Mouse (Mus musculus): Measurements from ENCODE around the gene Cd247. TPM values are rescaled to one million over a fixed set of nuclear protein-coding genes. Genes with fewer than 3 reads are reported as not detected.
A peak's percentile ranks its signal among the peaks of the same experiment; 100 is the strongest.

Cd247 gene
- polyA plus RNA-seq, 1 experiment from 2014 or later, result 0.88 TPM

DNA sequence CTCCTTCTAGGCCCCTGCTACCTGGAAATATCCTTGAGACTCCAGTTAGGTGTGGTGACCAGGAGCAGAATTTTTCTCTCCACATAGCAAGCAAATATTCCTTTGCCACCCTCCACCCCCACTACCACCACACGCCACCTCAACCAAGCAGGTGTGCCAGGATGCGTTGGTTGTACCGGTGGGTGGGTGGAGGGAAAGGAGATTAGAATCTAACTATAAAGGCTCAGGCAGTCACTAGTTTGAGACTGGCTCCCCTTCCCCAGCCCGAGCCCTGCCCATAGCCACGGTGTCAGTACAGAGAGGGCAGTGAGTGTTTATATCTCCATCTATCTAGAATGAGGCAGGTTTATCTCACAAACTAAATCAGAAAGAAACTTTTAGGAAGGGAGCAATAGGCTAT lies 39.7 kb downstream of the Cd247 start:
- H3K9ac ChIP-seq (ENCODE audit: low read depth, low read length), result no peak overlapping the region
- no peak overlapping the region for H3K4me3 ChIP-seq (ENCODE audit: low read length)
- H3K4me2 ChIP-seq (replicated peaks; ENCODE audit: low read depth, low read length), result no peak overlapping the region
- ATAC-seq (ENCODE audit: low FRiP score, low TSS enrichment), result no peak
- no peaks in the 10 kb centered on the region for H3K9me3 ChIP-seq (ENCODE audit: control insufficient read depth, low read length)
- no peaks in the 10 kb centered on the region for H3K27me3 ChIP-seq (ENCODE audit: control insufficient read depth, insufficient read depth, low read length)
- H3K36me3 ChIP-seq (ENCODE audit: control insufficient read depth, insufficient read depth, low read length), result no peaks in the 10 kb centered on the region
- H3K4me1 ChIP-seq (ENCODE audit: control insufficient read depth, insufficient read depth, low read length), result no peaks in the 10 kb centered on the region
- H3K27ac ChIP-seq (ENCODE audit: low read depth, low read length), result no peak overlapping the region
- WGBS, result 69% methylated on average over 5 of the region's 5 CpGs

DNA sequence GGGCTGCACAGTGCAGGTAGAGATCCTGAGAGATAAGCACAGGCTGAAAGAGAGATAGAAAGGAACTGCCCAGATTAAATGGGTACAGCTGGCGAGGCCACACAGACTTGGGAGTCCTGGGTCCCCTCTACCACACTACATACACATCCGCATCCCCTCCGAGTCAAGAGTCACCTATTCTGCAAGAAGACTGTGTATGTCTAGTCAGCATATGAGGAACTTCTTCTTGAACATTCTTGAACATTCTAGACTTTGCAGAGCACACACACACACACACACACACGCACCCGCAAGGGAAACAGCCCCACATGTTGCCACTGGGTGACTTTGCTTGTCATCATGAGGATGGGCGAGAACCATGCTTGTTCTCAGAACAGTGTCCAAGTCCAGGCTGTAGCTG lies 40.1 kb downstream of the Cd247 start:
- no peak overlapping the region for H3K4me2 ChIP-seq (replicated peaks; ENCODE audit: low read depth, low read length)
- H3K4me1 ChIP-seq (ENCODE audit: control insufficient read depth, insufficient read depth, low read length), result no peaks in the 10 kb centered on the region
- H3K36me3 ChIP-seq (ENCODE audit: control insufficient read depth, insufficient read depth, low read length), result no peaks in the 10 kb centered on the region
- H3K27ac ChIP-seq (ENCODE audit: low read depth, low read length), result no peak overlapping the region
- ATAC-seq (ENCODE audit: low FRiP score, low TSS enrichment), result no peak
- no peak overlapping the region for H3K9ac ChIP-seq (ENCODE audit: low read depth, low read length)
- no peaks in the 10 kb centered on the region for H3K27me3 ChIP-seq (ENCODE audit: control insufficient read depth, insufficient read depth, low read length)
- H3K9me3 ChIP-seq (ENCODE audit: control insufficient read depth, low read length), result no peaks in the 10 kb centered on the region
- H3K4me3 ChIP-seq (ENCODE audit: low read length), result no peak overlapping the region
- WGBS, result 82% methylated on average over 6 of the region's 6 CpGs

DNA sequence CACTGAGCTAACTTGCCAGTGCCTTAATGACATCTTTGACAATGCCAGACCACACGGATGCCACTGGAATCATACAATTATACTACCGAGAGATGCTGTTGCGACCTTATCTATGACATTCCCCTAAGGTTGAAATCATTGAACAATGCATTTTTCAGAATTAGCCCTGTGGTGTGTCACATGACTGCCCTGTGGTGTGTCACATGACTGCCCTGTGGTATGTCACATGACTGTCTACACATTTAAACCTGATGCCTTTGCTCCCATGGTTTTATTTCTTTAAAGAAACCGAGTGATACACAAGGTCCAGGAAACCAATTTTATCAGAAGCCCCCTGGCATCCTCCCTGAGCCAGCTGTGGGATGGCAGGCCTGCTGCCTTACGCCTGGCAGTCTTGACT lies 41.4 kb downstream of the Cd247 start:
- peaks cover 4% of the 10 kb centered on the region; the same call in 1 of the 2 replicates for H3K4me1 ChIP-seq (ENCODE audit: control insufficient read depth, insufficient read depth, low read length)
- no peak for ATAC-seq (ENCODE audit: low FRiP score, low TSS enrichment)

DNA sequence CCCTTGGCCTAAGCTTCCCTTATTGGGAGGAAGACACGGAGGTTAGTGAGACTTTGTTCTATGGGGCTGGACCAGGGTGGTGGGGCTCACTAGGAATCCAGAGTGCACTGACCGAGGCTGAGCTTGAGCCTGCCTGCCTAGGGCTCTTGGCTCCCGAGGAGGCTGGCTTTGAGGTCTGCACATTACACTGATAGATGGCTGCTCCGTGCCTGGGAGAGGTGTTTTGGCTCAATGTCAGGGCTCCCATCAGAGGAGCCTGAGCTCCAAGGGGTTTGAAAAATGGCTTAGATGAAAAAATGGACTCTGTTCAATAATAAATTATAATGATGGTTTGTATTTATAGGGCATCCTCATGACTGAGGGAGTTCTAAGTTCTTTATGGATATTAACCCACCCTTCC lies 44.8 kb downstream of the Cd247 start:
- H3K27me3 ChIP-seq (ENCODE audit: control insufficient read depth, insufficient read depth, low read length), result no peaks in the 10 kb centered on the region
- ATAC-seq (ENCODE audit: low FRiP score, low TSS enrichment), result no peak
- no peak overlapping the region for H3K4me2 ChIP-seq (replicated peaks; ENCODE audit: low read depth, low read length)
- no peaks in the 10 kb centered on the region for H3K36me3 ChIP-seq (ENCODE audit: control insufficient read depth, insufficient read depth, low read length)
- H3K9ac ChIP-seq (ENCODE audit: low read depth, low read length), result no peak overlapping the region
- WGBS, result 16% methylated on average over 4 of the region's 4 CpGs
- H3K27ac ChIP-seq (ENCODE audit: low read depth, low read length), result no peak overlapping the region
- no peaks in the 10 kb centered on the region for H3K9me3 ChIP-seq (ENCODE audit: control insufficient read depth, low read length)
- no peak overlapping the region for H3K4me3 ChIP-seq (ENCODE audit: low read length)
- peaks cover 29% of the 10 kb centered on the region for H3K4me1 ChIP-seq (ENCODE audit: control insufficient read depth, insufficient read depth, low read length)

More for the DNA sequence above, 41.4 kb downstream of the Cd247 start:
- Histone ChIP-seq H3K36me3 (ENCODE audit: control insufficient read depth, insufficient read depth, low read length) (no peaks in the 10 kb centered on the region), H3K4me3 (ENCODE audit: low read length) (no peak overlapping the region), H3K4me2 (replicated peaks; ENCODE audit: low read depth, low read length) (no peak overlapping the region), H3K27me3 (ENCODE audit: control insufficient read depth, insufficient read depth, low read length) (no peaks in the 10 kb centered on the region), H3K9ac (ENCODE audit: low read depth, low read length) (no peak overlapping the region), H3K9me3 (ENCODE audit: control insufficient read depth, low read length) (no peaks in the 10 kb centered on the region), H3K27ac (ENCODE audit: low read depth, low read length) (no peak overlapping the region)
- 90% methylated on average over 5 of the region's 5 CpGs for WGBS

- Histone ChIP-seq H3K9ac (ENCODE audit: low read depth, low read length) (no peak overlapping the region), H3K36me3 (ENCODE audit: control insufficient read depth, insufficient read depth, low read length) (no peaks in the 10 kb centered on the region), H3K27me3 (ENCODE audit: control insufficient read depth, insufficient read depth, low read length) (no peaks in the 10 kb centered on the region), H3K27ac (ENCODE audit: low read depth, low read length) (no peak overlapping the region), H3K9me3 (ENCODE audit: control insufficient read depth, low read length) (no peaks in the 10 kb centered on the region), H3K4me2 (replicated peaks; ENCODE audit: low read depth, low read length) (peak overlapping the region; percentile 47), H3K4me1 (ENCODE audit: control insufficient read depth, insufficient read depth, low read length) (peaks cover 30% of the 10 kb centered on the region), H3K4me3 (ENCODE audit: low read length) (peak overlapping the region; percentile 18; the same call in 1 of the 2 replicates)
- 13% methylated on average over 17 of the region's 17 CpGs for WGBS
- ATAC-seq (ENCODE audit: low FRiP score, low TSS enrichment), result peak; percentile 47; the same call in 1 of the 2 replicates
Measured at GRCm38 (mm10) chr1:165833910-165834632, 45.6 kb downstream of the Cd247 start.

DNA sequence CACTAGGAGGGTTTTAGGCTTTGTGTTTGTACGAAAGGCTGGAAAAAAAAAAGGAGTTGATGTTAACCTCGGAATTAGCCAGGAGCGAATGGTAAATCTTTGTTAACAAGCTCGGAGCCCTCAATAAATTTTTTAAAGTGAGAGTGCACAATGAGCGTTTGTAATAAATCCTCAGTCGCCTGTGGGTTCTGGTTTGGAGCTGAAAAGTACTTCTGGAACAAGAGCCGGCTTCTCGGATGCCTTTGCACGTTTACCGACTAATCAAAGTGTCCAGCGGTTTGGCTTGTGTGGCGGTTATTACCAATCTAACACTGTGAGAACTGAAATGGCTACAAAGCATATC lies 46.1 kb downstream of the Cd247 start:
- Histone ChIP-seq H3K27ac (ENCODE audit: low read depth, low read length) (no peak overlapping the region), H3K4me3 (ENCODE audit: low read length) (peak overlapping the region; percentile 18; the same call in 1 of the 2 replicates), H3K9ac (ENCODE audit: low read depth, low read length) (no peak overlapping the region), H3K9me3 (ENCODE audit: control insufficient read depth, low read length) (no peaks in the 10 kb centered on the region), H3K4me1 (ENCODE audit: control insufficient read depth, insufficient read depth, low read length) (peaks cover 30% of the 10 kb centered on the region), H3K4me2 (replicated peaks; ENCODE audit: low read depth, low read length) (peak overlapping the region; percentile 47), H3K27me3 (ENCODE audit: control insufficient read depth, insufficient read depth, low read length) (no peaks in the 10 kb centered on the region), H3K36me3 (ENCODE audit: control insufficient read depth, insufficient read depth, low read length) (no peaks in the 10 kb centered on the region)
- WGBS, result 20% methylated on average over 12 of the region's 12 CpGs
- no peak for ATAC-seq (ENCODE audit: low FRiP score, low TSS enrichment)

DNA sequence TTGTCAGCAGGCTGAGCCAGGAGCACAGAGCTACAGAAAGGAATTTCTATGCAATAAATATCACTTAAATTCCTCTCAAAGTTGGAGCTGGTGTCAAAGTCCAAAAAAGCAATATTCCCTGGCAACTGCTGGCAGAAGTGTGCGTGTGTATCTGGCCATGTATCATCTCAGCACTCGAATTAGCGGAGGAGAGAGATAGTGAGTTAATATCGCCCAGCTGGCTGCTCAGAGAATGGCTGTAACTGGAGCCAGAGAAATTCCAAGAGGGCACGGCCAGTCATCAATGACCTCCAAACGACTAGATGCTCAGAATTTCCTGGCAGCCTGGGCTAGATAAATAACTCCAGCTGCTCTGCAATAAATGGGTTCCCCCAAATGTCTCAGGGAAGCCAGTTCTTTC lies 48.0 kb downstream of the Cd247 start:
- H3K4me1 ChIP-seq (ENCODE audit: control insufficient read depth, insufficient read depth, low read length), result peaks cover 38% of the 10 kb centered on the region
- H3K4me2 ChIP-seq (replicated peaks; ENCODE audit: low read depth, low read length), result no peak overlapping the region; the same call in 1 of the 2 replicates

DNA sequence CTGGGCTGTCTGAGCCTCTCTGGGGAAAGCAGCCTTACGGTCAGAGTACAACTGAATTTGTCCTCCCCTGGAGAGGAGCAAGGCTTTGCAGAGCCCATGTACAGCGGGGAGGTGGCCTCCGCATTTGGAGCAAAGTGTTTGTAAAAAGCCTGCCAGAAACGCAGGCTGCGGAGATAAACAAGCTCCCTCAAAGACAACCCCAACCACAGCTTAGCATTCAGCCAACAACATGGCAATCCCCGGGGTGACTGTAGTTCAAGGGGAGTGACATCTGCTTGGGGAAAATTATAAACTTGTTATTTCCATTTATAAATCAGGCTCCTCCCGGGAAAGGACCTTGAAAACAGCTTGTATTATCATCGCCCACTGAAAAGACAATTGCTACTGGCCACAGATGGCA lies 49.1 kb downstream of the Cd247 start:
- no peaks in the 10 kb centered on the region for H3K36me3 ChIP-seq (ENCODE audit: control insufficient read depth, insufficient read depth, low read length)
- H3K9ac ChIP-seq (ENCODE audit: low read depth, low read length), result no peak overlapping the region
- peaks cover 38% of the 10 kb centered on the region for H3K4me1 ChIP-seq (ENCODE audit: control insufficient read depth, insufficient read depth, low read length)
- peak overlapping the region; percentile 8; the same call in 1 of the 2 replicates for H3K4me2 ChIP-seq (replicated peaks; ENCODE audit: low read depth, low read length)
- no peaks in the 10 kb centered on the region for H3K9me3 ChIP-seq (ENCODE audit: control insufficient read depth, low read length)
- peak overlapping the region; percentile 25; the same call in 1 of the 2 replicates for H3K27ac ChIP-seq (ENCODE audit: low read depth, low read length)
- H3K27me3 ChIP-seq (ENCODE audit: control insufficient read depth, insufficient read depth, low read length), result peaks cover 3% of the 10 kb centered on the region
- H3K4me3 ChIP-seq (ENCODE audit: low read length), result no peak overlapping the region
- WGBS, result 32% methylated on average over 8 of the region's 8 CpGs
- no peak for ATAC-seq (ENCODE audit: low FRiP score, low TSS enrichment)

More for the DNA sequence above, 48.0 kb downstream of the Cd247 start:
- Histone ChIP-seq H3K27ac (ENCODE audit: low read depth, low read length) (no peak overlapping the region), H3K36me3 (ENCODE audit: control insufficient read depth, insufficient read depth, low read length) (no peaks in the 10 kb centered on the region), H3K27me3 (ENCODE audit: control insufficient read depth, insufficient read depth, low read length) (peaks cover 3% of the 10 kb centered on the region), H3K4me3 (ENCODE audit: low read length) (no peak overlapping the region), H3K9ac (ENCODE audit: low read depth, low read length) (no peak overlapping the region), H3K9me3 (ENCODE audit: control insufficient read depth, low read length) (no peaks in the 10 kb centered on the region)
- 8% methylated on average over 6 of the region's 6 CpGs for WGBS
- ATAC-seq (ENCODE audit: low FRiP score, low TSS enrichment), result peak; percentile 45; the same call in 1 of the 2 replicates

- ATAC-seq (ENCODE audit: low FRiP score, low TSS enrichment), result no peak
- Histone ChIP-seq H3K27ac (ENCODE audit: low read depth, low read length) (no peak overlapping the region), H3K4me3 (ENCODE audit: low read length) (no peak overlapping the region), H3K4me2 (replicated peaks; ENCODE audit: low read depth, low read length) (no peak overlapping the region), H3K4me1 (ENCODE audit: control insufficient read depth, insufficient read depth, low read length) (peaks cover 36% of the 10 kb centered on the region), H3K9ac (ENCODE audit: low read depth, low read length) (no peak overlapping the region), H3K27me3 (ENCODE audit: control insufficient read depth, insufficient read depth, low read length) (peaks cover 13% of the 10 kb centered on the region), H3K9me3 (ENCODE audit: control insufficient read depth, low read length) (no peaks in the 10 kb centered on the region), H3K36me3 (ENCODE audit: control insufficient read depth, insufficient read depth, low read length) (no peaks in the 10 kb centered on the region)
- 63% methylated on average over 4 of the region's 4 CpGs for WGBS
Measured at GRCm38 (mm10) chr1:165839201-165839600, 50.7 kb downstream of the Cd247 start.
